Mouse (Mus musculus): ENCODE measurements around the gene Eng. TPM values are rescaled to one million over a fixed set of nuclear protein-coding genes. Genes with fewer than 3 reads are reported as not detected.

Eng gene
- polyA plus RNA-seq, 1 experiment from 2014 or later, result 107 TPM

- no peaks in the 10 kb centered on the region for H3K27me3 ChIP-seq
- peaks cover 34% of the 10 kb centered on the region for H3K4me1 ChIP-seq
- WGBS, result 61% methylated on average over 3 of the region's 3 CpGs
- H3K9me3 ChIP-seq, result no peaks in the 10 kb centered on the region
- no peak overlapping the region for H3K9ac ChIP-seq
- no peak overlapping the region for H3K4me3 ChIP-seq
- peaks cover 17% of the 10 kb centered on the region for H3K36me3 ChIP-seq
- no peak for ATAC-seq (ENCODE audit: borderline replicate concordance, extremely low read depth, low FRiP score, low TSS enrichment)
- H3K4me2 ChIP-seq, result no peak overlapping the region
- H3K27ac ChIP-seq, result peak overlapping the region; percentile 81
Measured at GRCm38 (mm10) chr2:32655394-32655744, 9.0 kb downstream of the Eng start.

GRCm38 (mm10) chr2:32655826-32656225 lies 9.4 kb downstream of the Eng start:
- H3K27me3 ChIP-seq, result no peaks in the 10 kb centered on the region
- H3K9me3 ChIP-seq, result no peaks in the 10 kb centered on the region
- peak overlapping the region; percentile 81 for H3K27ac ChIP-seq
- no peak overlapping the region for H3K9ac ChIP-seq
- peaks cover 36% of the 10 kb centered on the region for H3K4me1 ChIP-seq
- ATAC-seq (ENCODE audit: borderline replicate concordance, extremely low read depth, low FRiP score, low TSS enrichment), result peak; percentile 71
- no peak overlapping the region for H3K4me3 ChIP-seq
- H3K4me2 ChIP-seq, result no peak overlapping the region
- WGBS, result 27% methylated on average over 12 of the region's 12 CpGs
- H3K36me3 ChIP-seq, result peaks cover 17% of the 10 kb centered on the region

- no peak overlapping the region; the same call in 1 of the 2 replicates for H3K27ac ChIP-seq
- 97% methylated on average over 2 of the region's 2 CpGs for WGBS
- no peak for ATAC-seq (ENCODE audit: borderline replicate concordance, extremely low read depth, low FRiP score, low TSS enrichment)
- H3K9ac ChIP-seq, result no peak overlapping the region
- peaks cover 42% of the 10 kb centered on the region for H3K4me1 ChIP-seq
- no peaks in the 10 kb centered on the region for H3K27me3 ChIP-seq
- no peaks in the 10 kb centered on the region for H3K9me3 ChIP-seq
- no peak overlapping the region for H3K4me2 ChIP-seq
- H3K4me3 ChIP-seq, result no peak overlapping the region
- peaks cover 17% of the 10 kb centered on the region for H3K36me3 ChIP-seq
Measured at GRCm38 (mm10) chr2:32658873-32659272, 12.5 kb downstream of the Eng start.

GRCm38 (mm10) chr2:32661509-32662107 lies 15.2 kb downstream of the Eng start:
- peaks cover 18% of the 10 kb centered on the region for H3K4me1 ChIP-seq
- no peak overlapping the region for H3K4me3 ChIP-seq
- H3K4me2 ChIP-seq, result no peak overlapping the region
- H3K9ac ChIP-seq, result peak overlapping the region; percentile 4; the same call in 1 of the 2 replicates
- peak; percentile 13 for ATAC-seq (ENCODE audit: borderline replicate concordance, extremely low read depth, low FRiP score, low TSS enrichment)
- H3K27me3 ChIP-seq, result no peaks in the 10 kb centered on the region
- H3K9me3 ChIP-seq, result no peaks in the 10 kb centered on the region
- peak overlapping the region; percentile 59 for H3K27ac ChIP-seq
- 17% methylated on average over 7 of the region's 7 CpGs for WGBS
- peaks cover 17% of the 10 kb centered on the region for H3K36me3 ChIP-seq

GRCm38 (mm10) chr2:32662291-32662690 lies 15.9 kb downstream of the Eng start:
- Histone ChIP-seq H3K9me3 (no peaks in the 10 kb centered on the region), H3K4me1 (peaks cover 18% of the 10 kb centered on the region), H3K36me3 (peaks cover 15% of the 10 kb centered on the region), H3K27me3 (no peaks in the 10 kb centered on the region), H3K4me3 (no peak overlapping the region), H3K27ac (peak overlapping the region; percentile 59), H3K9ac (no peak overlapping the region), H3K4me2 (no peak overlapping the region)
- WGBS, result 42% methylated on average over 5 of the region's 5 CpGs
- ATAC-seq (ENCODE audit: borderline replicate concordance, extremely low read depth, low FRiP score, low TSS enrichment), result no peak

GRCm38 (mm10) chr2:32665345-32665744 lies 18.9 kb downstream of the Eng start:
- Histone ChIP-seq H3K27ac (no peak overlapping the region), H3K36me3 (peaks cover 7% of the 10 kb centered on the region; the same call in 1 of the 2 replicates), H3K9ac (no peak overlapping the region)

GRCm38 (mm10) chr2:32665853-32666252 lies 19.5 kb downstream of the Eng start:
- Histone ChIP-seq H3K27ac (0 out of 2 replicates have a peak overlapping the region, but pooled peaks have one; percentile 2), H3K27me3 (no peaks in the 10 kb centered on the region), H3K9ac (no peak overlapping the region), H3K4me3 (no peak overlapping the region), H3K9me3 (no peaks in the 10 kb centered on the region), H3K4me1 (peaks cover 14% of the 10 kb centered on the region), H3K4me2 (no peak overlapping the region), H3K36me3 (peaks cover 12% of the 10 kb centered on the region; the same call in 1 of the 2 replicates)
- 74% methylated on average over 6 of the region's 6 CpGs for WGBS
- no peak for ATAC-seq (ENCODE audit: borderline replicate concordance, extremely low read depth, low FRiP score, low TSS enrichment)

More at GRCm38 (mm10) chr2:32665345-32665744, 18.9 kb downstream of the Eng start:
- no peak overlapping the region for H3K4me2 ChIP-seq
- 68% methylated on average over 8 of the region's 8 CpGs for WGBS
- no peak overlapping the region for H3K4me3 ChIP-seq
- no peak for ATAC-seq (ENCODE audit: borderline replicate concordance, extremely low read depth, low FRiP score, low TSS enrichment)
- H3K9me3 ChIP-seq, result no peaks in the 10 kb centered on the region
- peaks cover 16% of the 10 kb centered on the region for H3K4me1 ChIP-seq
- H3K27me3 ChIP-seq, result no peaks in the 10 kb centered on the region

GRCm38 (mm10) chr2:32667775-32668174 lies 21.4 kb downstream of the Eng start:
- no peak for ATAC-seq (ENCODE audit: borderline replicate concordance, extremely low read depth, low FRiP score, low TSS enrichment)
- Histone ChIP-seq H3K27ac (peak overlapping the region; percentile 21; the same call in 1 of the 2 replicates), H3K36me3 (peaks cover 31% of the 10 kb centered on the region), H3K9me3 (no peaks in the 10 kb centered on the region), H3K9ac (no peak overlapping the region), H3K4me2 (no peak overlapping the region), H3K4me1 (no peaks in the 10 kb centered on the region), H3K4me3 (no peak overlapping the region), H3K27me3 (no peaks in the 10 kb centered on the region)
- WGBS, result 41% methylated on average over 11 of the region's 11 CpGs

GRCm38 (mm10) chr2:32668176-32668575 lies 21.8 kb downstream of the Eng start:
- Histone ChIP-seq H3K4me3 (no peak overlapping the region), H3K4me2 (no peak overlapping the region), H3K27me3 (no peaks in the 10 kb centered on the region), H3K9ac (no peak overlapping the region), H3K27ac (peak overlapping the region; percentile 21; the same call in 1 of the 2 replicates), H3K4me1 (peaks cover under 1% of the 10 kb centered on the region; the same call in 1 of the 2 replicates), H3K9me3 (no peaks in the 10 kb centered on the region), H3K36me3 (peaks cover 35% of the 10 kb centered on the region)
- ATAC-seq (ENCODE audit: borderline replicate concordance, extremely low read depth, low FRiP score, low TSS enrichment), result no peak
- 84% methylated on average over 7 of the region's 7 CpGs for WGBS

- 66% methylated on average over 3 of the region's 3 CpGs for WGBS
- Histone ChIP-seq H3K27me3 (no peaks in the 10 kb centered on the region), H3K36me3 (peaks cover 49% of the 10 kb centered on the region), H3K9me3 (no peaks in the 10 kb centered on the region), H3K4me2 (no peak overlapping the region), H3K4me1 (peaks cover 10% of the 10 kb centered on the region; the same call in 1 of the 2 replicates), H3K4me3 (no peak overlapping the region), H3K27ac (no peak overlapping the region), H3K9ac (no peak overlapping the region)
- ATAC-seq (ENCODE audit: borderline replicate concordance, extremely low read depth, low FRiP score, low TSS enrichment), result no peak
Measured at GRCm38 (mm10) chr2:32669876-32670275, 23.5 kb downstream of the Eng start.

- no peak for ATAC-seq (ENCODE audit: borderline replicate concordance, extremely low read depth, low FRiP score, low TSS enrichment)
- H3K4me2 ChIP-seq, result no peak overlapping the region
- no peak overlapping the region for H3K9ac ChIP-seq
- H3K4me3 ChIP-seq, result no peak overlapping the region
- peaks cover 10% of the 10 kb centered on the region; the same call in 1 of the 2 replicates for H3K4me1 ChIP-seq
- H3K27ac ChIP-seq, result no peak overlapping the region
- WGBS, result 82% methylated on average over 9 of the region's 9 CpGs
- no peaks in the 10 kb centered on the region for H3K27me3 ChIP-seq
- no peaks in the 10 kb centered on the region for H3K9me3 ChIP-seq
- peaks cover 60% of the 10 kb centered on the region for H3K36me3 ChIP-seq
Measured at GRCm38 (mm10) chr2:32671147-32671546, 24.8 kb downstream of the Eng start.

- H3K9me3 ChIP-seq, result no peaks in the 10 kb centered on the region
- H3K9ac ChIP-seq, result no peak overlapping the region
- no peak overlapping the region for H3K4me2 ChIP-seq
- WGBS, result 75% methylated on average over 9 of the region's 9 CpGs
- no peak overlapping the region for H3K4me3 ChIP-seq
- H3K27me3 ChIP-seq, result no peaks in the 10 kb centered on the region
- peaks cover 10% of the 10 kb centered on the region; the same call in 1 of the 2 replicates for H3K4me1 ChIP-seq
- H3K27ac ChIP-seq, result no peak overlapping the region
- H3K36me3 ChIP-seq, result peaks cover 64% of the 10 kb centered on the region
- no peak for ATAC-seq (ENCODE audit: borderline replicate concordance, extremely low read depth, low FRiP score, low TSS enrichment)
Measured at GRCm38 (mm10) chr2:32671907-32672595, 25.7 kb downstream of the Eng start.

Data from lung, embryonic 15.5 days (tissue).